Mouse (Mus musculus) lung, embryonic 14.5 days (tissue): ENCODE data around the gene Sfxn5. TPM values are rescaled to one million over a fixed set of nuclear protein-coding genes. Genes with fewer than 3 reads are reported as not detected.

Experiments
- ATAC-seq: fragments of 200-750 bp; cut with Nextera tagmentation; 2 replicates; pipeline ENCODE4 v1.8.0; 2017; ENCODE audit warnings: mild to moderate bottlenecking, moderate TSS enrichment, moderate library complexity; ENCODE audit not compliant: insufficient read depth
- DNase-seq: peaks from one replicate; pipeline ENCODE4 v3.0.0-alpha.2; 2015
- H3K27ac ChIP-seq: fragments of 300-500 bp; sonication (generic); 2 replicates; pipeline ENCODE4 v1.5.1; 2014; ENCODE audit warnings: low read depth, mild to moderate bottlenecking, moderate library complexity
- H3K27me3 ChIP-seq: fragments of 300-500 bp; sonication (generic); 2 replicates; pipeline ENCODE4 v1.6.1; 2014; ENCODE audit warnings: low read length, control low read depth; ENCODE audit not compliant: insufficient read depth
- H3K36me3 ChIP-seq: fragments of 300-500 bp; sonication (generic); 2 replicates; pipeline ENCODE4 v1.6.1; 2014; ENCODE audit warnings: control low read depth; ENCODE audit not compliant: insufficient read depth
- H3K4me1 ChIP-seq: fragments of 300-500 bp; sonication (generic); 2 replicates; pipeline ENCODE4 v1.6.1; 2014; ENCODE audit warnings: antibody characterized with exemption, control low read depth; ENCODE audit not compliant: insufficient read depth
- H3K4me2 ChIP-seq: fragments of 300-500 bp; sonication (generic); 2 replicates; pipeline ENCODE4 v1.6.1; 2014; ENCODE audit warnings: mild to moderate bottlenecking
- H3K4me3 ChIP-seq: fragments of 300-500 bp; sonication (generic); 2 replicates; pipeline ENCODE4 v1.5.1; 2014; ENCODE audit warnings: low read depth, low read length
- H3K9ac ChIP-seq: fragments of 300-500 bp; sonication (generic); 2 replicates; pipeline ENCODE4 v1.6.1; 2014
- H3K9me3 ChIP-seq: fragments of 300-500 bp; sonication (generic); 2 replicates; pipeline ENCODE4 v1.6.1; 2016; ENCODE audit warnings: low read depth, low read length, control low read depth
- CTCF ChIP-seq: IDR thresholded peaks from 2 replicates; pipeline ENCODE4 v1.5.1; 2016; ENCODE audit warnings: antibody characterized with exemption, low read depth
- WGBS: fragments of 180-500 bp; shearing (Covaris S2); extraction: QIAGEN DNeasy Blood & Tissue Kit; methylation state at CpG from one replicate; pipeline ENCODE4 v1.1.7; 2014; 5-methylcytosine and 5-hydroxymethylcytosine counted together
- polyA plus RNA-seq: library from polyadenylated mRNA; unstranded; fragments of >200 nt; fragmentation: Nextera tagmentation; extraction: Ambion mirVana; gene quantifications from 2 replicates; pipeline ENCODE4 v1.2.1, GENCODE M21; 2014

The Sfxn5 gene
- polyA plus RNA-seq, 1 experiment from 2014 or later, result 8.3 TPM

DNA sequence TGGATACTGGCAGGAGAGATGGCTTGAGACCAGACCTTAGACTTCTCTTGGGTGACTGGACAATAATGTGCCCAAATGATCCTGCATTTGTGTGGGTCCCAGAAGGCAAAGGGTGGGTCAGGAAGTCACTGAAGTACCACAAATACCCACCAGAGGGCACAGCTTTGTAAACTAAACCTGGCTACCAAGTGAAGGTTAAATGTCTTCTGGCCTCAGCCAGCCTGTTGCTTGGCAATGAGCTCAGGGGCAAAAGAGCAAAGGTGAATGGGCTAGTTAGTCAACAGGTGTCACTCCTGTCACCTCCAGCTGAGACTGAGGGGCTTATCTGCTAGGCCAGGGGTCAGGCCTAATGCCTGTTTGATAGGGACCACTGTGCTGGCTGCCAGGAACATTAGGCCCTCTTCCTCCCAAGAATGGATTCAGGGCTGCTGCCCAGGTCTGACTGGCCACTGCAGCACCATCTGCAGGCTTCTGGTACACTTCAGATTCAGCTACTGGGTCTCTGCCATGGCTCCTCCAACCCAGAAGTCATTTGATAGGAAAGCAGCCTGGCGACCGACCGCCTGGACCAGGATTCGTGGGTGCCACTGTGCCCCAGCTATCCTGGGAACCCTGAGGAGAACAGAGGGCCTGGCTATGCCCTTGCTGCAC lies 70.2 kb downstream of the Sfxn5 start:
- Histone ChIP-seq H3K4me2 (no peak overlapping the region), H3K4me3 (no peak overlapping the region), H3K27me3 (no peaks in the 10 kb centered on the region), H3K9ac (no peak overlapping the region), H3K9me3 (no peaks in the 10 kb centered on the region), H3K4me1 (no peaks in the 10 kb centered on the region), H3K36me3 (no peaks in the 10 kb centered on the region), H3K27ac (no peak overlapping the region)
- WGBS, result 87% methylated on average over 4 of the region's 4 CpGs
- peak; percentile 74 for DNase-seq
- ATAC-seq, result no peak
- peak; percentile 73 for TF ChIP-seq CTCF

- 77% methylated on average over 12 of the region's 12 CpGs for WGBS
- Histone ChIP-seq H3K36me3 (no peaks in the 10 kb centered on the region), H3K27me3 (no peaks in the 10 kb centered on the region), H3K4me1 (no peaks in the 10 kb centered on the region), H3K4me2 (no peak overlapping the region), H3K9ac (no peak overlapping the region), H3K4me3 (no peak overlapping the region), H3K9me3 (no peaks in the 10 kb centered on the region), H3K27ac (no peak overlapping the region)
- DNase-seq, result no peak
- no peak for ATAC-seq
- TF ChIP-seq CTCF, result no peak
Observed at GRCm38 (mm10) chr6:85259094-85259630, 74.1 kb downstream of the Sfxn5 start.

- no peak for TF ChIP-seq CTCF
- Histone ChIP-seq H3K4me1 (no peaks in the 10 kb centered on the region), H3K36me3 (no peaks in the 10 kb centered on the region), H3K9me3 (no peaks in the 10 kb centered on the region), H3K27ac (no peak overlapping the region), H3K27me3 (no peaks in the 10 kb centered on the region), H3K9ac (no peak overlapping the region), H3K4me3 (no peak overlapping the region), H3K4me2 (no peak overlapping the region)
- ATAC-seq (no peak), DNase-seq (no peak)
- WGBS, result 71% methylated on average over 6 of the region's 6 CpGs
Observed at GRCm38 (mm10) chr6:85255578-85255977, 77.6 kb downstream of the Sfxn5 start.

DNA sequence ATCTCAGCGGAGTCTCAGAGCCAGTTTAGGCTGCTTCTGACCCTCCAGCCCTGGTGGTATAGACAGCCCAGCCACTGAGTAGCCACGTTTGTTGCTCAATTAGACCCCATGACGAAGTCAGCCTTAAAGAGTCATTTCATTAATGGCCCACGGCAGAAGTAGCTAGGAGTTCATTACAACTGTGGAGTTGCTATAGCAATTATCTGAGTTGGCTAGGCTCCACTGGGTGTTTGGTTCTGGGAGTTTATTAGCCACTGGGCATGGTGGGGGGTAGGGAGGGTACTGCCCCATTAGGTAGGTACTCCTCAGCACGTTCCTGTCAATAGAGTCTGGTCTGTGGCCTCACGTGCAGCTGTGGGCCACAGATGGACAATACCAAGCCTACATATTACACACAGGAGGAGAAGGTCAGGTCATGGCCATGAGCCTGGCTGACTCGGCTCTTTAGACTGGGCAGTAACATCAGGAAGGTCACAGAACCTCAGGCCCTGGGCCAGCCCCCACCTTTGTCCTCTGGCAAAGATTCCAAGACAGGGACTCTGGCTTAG lies 79.2 kb downstream of the Sfxn5 start:
- Histone ChIP-seq H3K4me1 (no peaks in the 10 kb centered on the region), H3K4me3 (no peak overlapping the region), H3K27ac (no peak overlapping the region), H3K4me2 (no peak overlapping the region), H3K9me3 (no peaks in the 10 kb centered on the region), H3K27me3 (no peaks in the 10 kb centered on the region), H3K9ac (no peak overlapping the region), H3K36me3 (no peaks in the 10 kb centered on the region)
- 60% methylated on average over 7 of the region's 7 CpGs for WGBS
- TF ChIP-seq CTCF, result no peak
- no peak for ATAC-seq
- DNase-seq, result peak; percentile 46

GRCm38 (mm10) chr6:85253275-85253674 lies 79.9 kb downstream of the Sfxn5 start:
- Histone ChIP-seq H3K4me2 (no peak overlapping the region), H3K36me3 (no peaks in the 10 kb centered on the region), H3K27ac (no peak overlapping the region), H3K9ac (no peak overlapping the region), H3K9me3 (no peaks in the 10 kb centered on the region), H3K4me3 (no peak overlapping the region), H3K27me3 (no peaks in the 10 kb centered on the region), H3K4me1 (no peaks in the 10 kb centered on the region)
- WGBS, result 74% methylated on average over 3 of the region's 3 CpGs
- TF ChIP-seq CTCF, result peak; percentile 29; the same call in 1 of the 2 replicates
- no peak for ATAC-seq
- DNase-seq, result no peak

DNA sequence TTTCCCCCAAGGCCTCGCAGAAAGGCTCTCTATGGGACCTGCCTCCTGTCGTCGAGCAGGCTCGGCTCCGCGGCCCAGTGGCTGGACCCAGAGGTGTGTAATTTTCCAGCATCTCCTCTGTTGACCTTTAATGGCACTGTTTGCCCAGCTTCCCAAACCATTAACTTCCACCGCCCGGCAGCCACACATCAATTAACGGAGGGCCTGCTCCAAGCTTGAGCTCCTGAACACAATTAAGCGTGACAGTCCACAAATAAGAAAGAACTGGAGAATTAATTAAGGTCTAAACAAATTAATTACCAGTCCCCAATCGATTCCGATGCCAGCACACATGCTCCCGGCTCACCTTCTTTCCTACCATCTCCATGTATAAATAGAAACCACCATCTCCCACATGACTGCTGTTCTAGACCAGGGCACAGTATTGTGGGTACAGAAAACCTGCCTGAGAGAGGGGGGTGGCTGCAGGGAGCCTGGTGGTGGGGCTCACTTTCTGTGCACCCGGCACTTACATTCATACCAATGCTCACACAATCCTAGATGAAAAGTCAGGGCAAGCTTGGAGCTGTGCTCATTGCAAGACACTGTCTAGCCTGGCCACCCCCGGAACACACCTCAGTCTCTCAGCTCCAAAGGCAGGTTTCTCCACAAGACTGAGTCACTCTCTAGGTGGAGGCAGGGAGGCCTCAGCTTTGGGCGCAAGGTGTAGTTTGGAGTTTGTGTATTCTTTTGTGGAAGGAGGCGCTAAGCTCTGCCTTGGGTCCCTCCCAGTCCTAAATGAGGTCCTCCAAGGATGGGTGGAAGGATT lies 80.8 kb downstream of the Sfxn5 start:
- Histone ChIP-seq H3K27ac (no peak overlapping the region), H3K9ac (no peak overlapping the region), H3K9me3 (no peaks in the 10 kb centered on the region), H3K36me3 (no peaks in the 10 kb centered on the region), H3K27me3 (no peaks in the 10 kb centered on the region), H3K4me2 (no peak overlapping the region), H3K4me3 (no peak overlapping the region), H3K4me1 (no peaks in the 10 kb centered on the region)
- WGBS, result 79% methylated on average over 17 of the region's 17 CpGs
- no peak for DNase-seq
- TF ChIP-seq CTCF, result no peak
- ATAC-seq, result no peak

DNA sequence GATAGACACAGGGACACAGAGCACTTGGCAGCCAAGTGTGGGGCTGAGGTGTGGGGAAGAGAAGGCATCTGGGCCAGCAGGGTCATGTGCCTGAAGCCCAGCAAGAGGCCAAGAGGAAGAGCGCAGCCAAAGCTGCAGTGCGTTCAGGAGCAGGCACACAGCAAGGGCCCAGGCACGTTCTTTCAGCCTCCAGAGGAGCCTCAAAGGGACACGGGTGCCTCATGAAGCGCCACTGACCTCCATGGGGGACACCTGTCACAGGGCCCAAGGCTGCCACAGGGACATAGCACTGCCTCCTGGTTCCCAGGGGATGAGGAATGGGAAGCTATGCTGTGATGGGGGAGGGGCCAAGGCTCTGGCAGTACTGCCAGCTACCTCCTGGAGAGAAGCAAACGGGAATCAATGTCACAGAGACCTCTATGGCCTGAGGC lies 82.4 kb downstream of the Sfxn5 start:
- H3K4me3 ChIP-seq, result no peak overlapping the region
- no peak overlapping the region for H3K27ac ChIP-seq
- no peak for DNase-seq
- H3K36me3 ChIP-seq, result no peaks in the 10 kb centered on the region
- 36% methylated on average over 6 of the region's 6 CpGs for WGBS
- ATAC-seq, result no peak
- H3K27me3 ChIP-seq, result no peaks in the 10 kb centered on the region
- H3K4me2 ChIP-seq, result no peak overlapping the region
- TF ChIP-seq CTCF, result no peak
- H3K4me1 ChIP-seq, result no peaks in the 10 kb centered on the region
- no peak overlapping the region for H3K9ac ChIP-seq
- no peaks in the 10 kb centered on the region for H3K9me3 ChIP-seq
